18 mouse cellular contexts compared by ENCODE assay signal in the genomic region with DNA sequence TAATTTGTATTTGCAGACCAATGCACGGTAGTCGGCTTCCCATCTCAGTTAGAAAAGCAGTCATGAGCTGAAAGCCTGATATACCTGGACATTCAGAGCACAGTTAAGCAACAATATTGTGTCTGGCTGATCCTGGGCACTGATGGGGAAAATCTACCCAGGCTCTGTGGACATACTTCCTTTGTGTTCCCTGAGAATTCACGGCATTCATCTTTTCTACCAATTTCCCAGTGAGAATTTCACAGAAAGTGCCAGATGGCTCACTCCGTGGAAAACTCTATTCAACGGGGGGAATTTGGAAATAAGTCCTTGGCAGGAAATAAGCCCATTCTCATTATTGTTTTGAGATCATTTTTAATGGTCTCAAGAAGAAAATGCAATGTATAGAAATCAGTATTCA.
"Had no signal": no experiment of that assay in that cellular context is flagged by ENCODE, and none has a peak within 500 bp of the region (broad histone marks: within the 10 kb centered on the region; RNA-seq: fewer than 3 reads in every experiment).

No protein-coding gene starts in this region.

- H3K27me3 ChIP-seq: limb, embryonic 12.5 days; liver, embryonic 13.5 days; lung, embryonic 15.5 days; megakaryocyte, embryonic 14.5 days; neural tube, embryonic 15.5 days had no signal

- H3K36me3 ChIP-seq: limb, embryonic 12.5 days; liver, embryonic 13.5 days; lung, embryonic 15.5 days; neural tube, embryonic 15.5 days had no signal

- DNase-seq: kidney, adult 9 months; kidney, postnatal 10 days; kidney, postnatal 4 days; liver; liver, embryonic 13.5 days; liver, postnatal 0 days; lung, postnatal 14 days; right cerebral cortex, adult 18-20 months; right cerebral cortex, postnatal 25 days; thymus, postnatal 36 days had no signal

- H3K4me1 ChIP-seq: limb, embryonic 12.5 days; liver, embryonic 13.5 days; lung, embryonic 15.5 days; megakaryocyte, embryonic 14.5 days; neural tube, embryonic 15.5 days had no signal

- H3K9ac ChIP-seq: limb, embryonic 12.5 days; liver, embryonic 13.5 days; liver, postnatal 0 days; lung, embryonic 15.5 days; neural tube, embryonic 15.5 days had no signal

- ATAC-seq: liver, postnatal 0 days had no signal

- H3K27ac ChIP-seq: layer of hippocampus, adult 2 months; limb, embryonic 12.5 days; liver, embryonic 13.5 days; lung, embryonic 15.5 days; macrophage; neural tube, embryonic 15.5 days had no signal

- H3K4me2 ChIP-seq: limb, embryonic 12.5 days; liver, embryonic 13.5 days; lung, embryonic 15.5 days; midbrain, embryonic 11.5 days; neural tube, embryonic 15.5 days had no signal

- H3K4me3 ChIP-seq: layer of hippocampus, adult 2 months; limb, embryonic 12.5 days; liver, embryonic 13.5 days; lung, embryonic 15.5 days; megakaryocyte, embryonic 14.5 days; myocyte; neural tube, embryonic 15.5 days had no signal

- H3K9me3 ChIP-seq: limb, embryonic 12.5 days; liver, embryonic 13.5 days; lung, embryonic 15.5 days; megakaryocyte, embryonic 14.5 days; neural tube, embryonic 15.5 days had no signal
